Mouse (Mus musculus) megakaryocyte-erythroid progenitor cell, adult 5-6 weeks (primary cell): ENCODE measurements around the gene Apeh. TPM values are rescaled to one million over a fixed set of nuclear protein-coding genes. Genes with fewer than 3 reads are reported as not detected.

Experiments used
- ATAC-seq: replicated peaks from 2 replicates; pipeline ENCODE4 v1.8.0; 2016; ENCODE audit warnings: mild to moderate bottlenecking, inconsistent platforms; ENCODE audit not compliant: severe bottlenecking, poor library complexity, low FRiP score, low TSS enrichment
- total RNA-seq, 2 experiments: library from RNA; stranded (forward) in 1 of 2; stranded (reverse) in 1 of 2; fragments of 200-1000, 215-1000 nt in 1 of 2; fragments of >200 nt in 1 of 2; fragmentation: Nextera tagmentation in 1 of 2; gene quantifications; 2 replicates each; pipeline ENCODE4 v1.2.3; 2014 to 2017

Apeh gene
- total RNA-seq, 2 experiments from 2014 or later = 162 to 214 TPM

DNA sequence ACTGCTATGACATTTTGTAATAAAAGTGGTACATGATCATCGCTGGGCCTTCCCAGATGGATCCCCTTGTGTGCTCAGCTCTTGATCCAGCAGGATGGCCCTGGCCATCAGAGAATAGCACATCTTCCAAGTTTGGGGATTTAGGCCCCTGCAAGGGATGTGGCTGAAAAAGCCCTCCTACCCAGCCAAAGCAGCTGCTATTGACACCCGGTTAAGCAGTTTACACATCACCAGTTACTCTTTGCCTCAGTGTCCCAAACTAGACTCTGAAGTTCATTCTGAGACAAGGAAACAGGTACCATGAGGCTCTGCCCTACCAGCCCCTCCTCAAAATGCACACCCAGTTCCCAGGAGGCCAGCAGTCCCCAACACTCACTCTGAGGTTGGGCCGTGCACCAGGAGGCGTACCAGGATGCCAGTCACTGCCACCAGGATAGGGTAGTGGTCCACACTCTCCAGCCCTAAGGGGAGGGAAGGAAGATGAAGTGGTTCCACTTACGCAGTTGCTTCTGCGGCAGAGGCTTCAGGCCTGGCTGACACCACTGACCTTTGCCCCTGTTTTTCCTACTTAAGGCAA is 38.7 kb downstream of the Apeh start:
- ATAC-seq = no peak

DNA sequence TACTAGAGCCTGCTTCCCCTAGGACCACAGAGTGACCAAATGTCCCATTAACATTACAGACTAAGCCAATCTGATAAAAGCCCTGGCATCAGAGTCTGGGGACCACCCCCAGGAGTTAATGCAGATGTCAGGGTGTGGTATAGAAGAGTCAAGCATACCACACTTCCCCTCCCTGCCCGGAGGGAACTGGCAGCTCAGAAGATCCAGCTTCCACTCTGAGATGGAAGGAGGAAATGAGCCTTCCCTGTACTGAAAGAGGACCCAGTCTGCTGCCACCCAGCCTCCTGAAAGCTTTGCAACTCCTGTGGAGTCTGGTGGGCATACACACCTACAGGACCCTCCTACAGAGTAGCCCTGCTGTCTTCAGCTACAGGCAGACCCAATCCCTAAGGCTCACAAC is 39.3 kb downstream of the Apeh start:
- ATAC-seq = no peak

DNA sequence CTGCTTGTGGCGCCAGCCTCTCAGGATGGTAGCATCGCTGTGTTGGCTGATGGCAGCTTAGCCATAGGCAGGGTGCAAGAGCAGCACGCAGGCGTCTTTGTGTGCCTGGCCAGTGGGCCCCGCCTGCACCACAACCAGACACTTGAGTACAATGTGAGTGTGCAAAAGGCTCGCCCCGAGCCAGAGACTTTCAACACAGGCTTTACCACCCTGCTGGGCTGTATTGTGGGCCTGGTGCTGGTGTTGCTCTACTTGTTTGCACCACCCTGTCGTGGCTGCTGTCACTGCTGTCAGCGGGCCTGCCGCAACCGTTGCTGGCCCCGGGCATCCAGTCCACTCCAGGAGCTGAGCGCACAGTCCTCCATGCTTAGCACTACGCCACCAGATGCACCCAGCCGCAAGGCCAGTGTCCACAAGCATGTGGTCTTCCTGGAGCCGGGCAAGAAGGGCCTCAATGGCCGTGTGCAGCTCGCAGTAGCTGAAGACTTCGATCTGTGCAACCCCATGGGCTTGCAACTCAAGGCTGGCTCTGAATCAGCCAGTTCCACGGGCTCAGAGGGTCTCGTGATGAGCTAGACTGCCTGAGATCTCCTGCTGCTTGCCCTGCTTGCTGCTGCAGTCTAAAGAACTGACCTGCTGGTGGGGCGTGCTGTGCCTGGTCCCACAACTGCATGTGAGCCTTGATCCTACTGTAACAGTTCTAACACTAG is 39.9 kb downstream of the Apeh start:
- ATAC-seq = no peak

DNA sequence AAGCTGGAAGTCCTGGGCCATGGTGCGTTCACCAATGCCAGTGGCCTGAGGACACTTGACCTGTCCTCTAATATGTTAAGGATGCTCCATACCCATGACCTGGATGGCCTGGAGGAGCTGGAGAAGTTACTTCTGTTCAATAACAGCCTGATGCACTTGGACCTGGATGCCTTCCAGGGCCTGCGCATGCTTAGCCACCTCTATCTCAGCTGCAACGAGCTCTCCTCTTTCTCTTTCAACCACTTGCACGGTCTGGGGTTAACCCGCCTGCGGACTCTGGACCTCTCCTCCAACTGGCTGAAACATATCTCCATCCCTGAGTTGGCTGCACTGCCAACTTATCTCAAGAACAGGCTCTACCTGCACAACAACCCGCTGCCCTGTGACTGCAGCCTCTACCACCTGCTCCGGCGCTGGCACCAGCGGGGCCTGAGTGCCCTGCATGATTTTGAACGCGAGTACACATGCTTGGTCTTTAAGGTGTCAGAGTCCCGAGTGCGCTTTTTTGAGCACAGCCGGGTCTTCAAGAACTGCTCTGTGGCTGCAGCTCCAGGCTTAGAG is 40.7 kb downstream of the Apeh start:
- no peak for ATAC-seq

DNA sequence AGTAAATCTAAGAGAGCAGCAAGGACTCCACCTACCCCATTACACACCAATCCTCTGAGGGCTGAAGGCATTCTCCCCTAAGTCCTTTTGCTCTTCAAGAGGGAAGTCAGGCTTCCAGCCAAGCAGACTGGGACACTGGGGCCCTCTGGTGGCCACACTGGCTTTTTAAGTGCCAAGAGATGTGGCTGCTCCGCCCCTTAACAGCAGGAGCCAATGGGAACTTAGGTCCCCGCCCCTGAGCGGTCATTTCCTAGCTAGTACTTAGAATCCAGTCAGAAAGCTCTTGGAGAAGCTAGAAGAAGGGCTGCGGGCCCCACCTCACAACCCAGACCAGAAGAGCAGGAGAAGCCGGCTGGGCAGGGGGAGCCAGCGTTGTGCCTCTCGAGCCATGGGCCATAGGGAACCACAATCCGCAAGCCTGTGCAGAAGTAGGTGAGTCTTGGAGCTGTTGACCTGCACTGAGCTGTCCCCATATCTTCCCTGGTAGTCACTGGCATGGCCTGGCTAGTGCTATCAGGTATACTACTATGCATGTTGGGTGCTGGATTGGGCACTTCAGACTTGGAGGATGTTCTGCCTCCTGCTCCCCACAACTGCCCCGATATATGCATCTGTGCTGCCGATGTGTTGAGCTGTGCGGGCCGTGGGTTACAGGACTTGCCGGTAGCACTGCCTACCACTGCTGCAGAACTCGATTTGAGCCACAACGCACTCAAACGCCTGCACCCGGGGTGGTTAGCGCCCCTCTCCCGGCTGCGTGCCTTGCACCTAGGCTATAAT is 41.3 kb downstream of the Apeh start, which contains the start of gene Amigo3:
Amigo3 (plus strand) TSS at position 275 of the 780 bp plus-strand sequence.
- peak; percentile 69 for ATAC-seq

DNA sequence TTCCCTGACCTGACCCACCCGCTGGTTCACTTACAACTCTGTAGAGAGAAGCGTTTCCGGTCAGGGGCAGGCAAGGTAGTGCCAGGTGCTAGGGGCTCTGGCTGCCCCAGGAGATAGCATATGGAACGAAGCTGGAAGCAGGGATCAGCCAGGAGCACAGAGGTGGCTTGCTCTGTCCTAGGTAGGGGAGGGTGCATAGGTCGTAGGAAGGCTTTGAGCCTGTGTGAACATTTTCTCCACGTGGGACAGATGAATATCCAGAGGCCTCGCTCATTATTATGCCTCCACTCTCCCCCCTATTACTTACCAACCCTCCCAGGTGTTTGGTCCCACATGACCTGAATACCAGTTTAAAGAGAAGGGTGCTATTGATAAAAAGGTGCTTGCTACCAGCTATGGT is 42.0 kb downstream of the Apeh start:
- ATAC-seq = no peak

DNA sequence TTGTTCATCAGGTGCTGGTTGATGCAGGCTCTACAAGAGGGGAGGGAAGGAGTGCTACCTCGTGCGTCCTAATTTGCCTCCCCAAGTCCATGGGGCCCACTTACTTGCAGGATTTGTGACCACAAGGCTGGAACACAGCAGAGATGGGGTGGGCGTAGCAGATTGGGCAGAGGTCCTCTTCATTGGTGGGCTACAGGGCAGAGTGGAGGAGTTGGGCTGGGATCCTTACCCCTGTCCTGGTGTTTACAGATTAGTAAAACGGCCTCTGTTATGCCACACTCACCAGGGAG is 42.5 kb downstream of the Apeh start:
- no peak for ATAC-seq

DNA sequence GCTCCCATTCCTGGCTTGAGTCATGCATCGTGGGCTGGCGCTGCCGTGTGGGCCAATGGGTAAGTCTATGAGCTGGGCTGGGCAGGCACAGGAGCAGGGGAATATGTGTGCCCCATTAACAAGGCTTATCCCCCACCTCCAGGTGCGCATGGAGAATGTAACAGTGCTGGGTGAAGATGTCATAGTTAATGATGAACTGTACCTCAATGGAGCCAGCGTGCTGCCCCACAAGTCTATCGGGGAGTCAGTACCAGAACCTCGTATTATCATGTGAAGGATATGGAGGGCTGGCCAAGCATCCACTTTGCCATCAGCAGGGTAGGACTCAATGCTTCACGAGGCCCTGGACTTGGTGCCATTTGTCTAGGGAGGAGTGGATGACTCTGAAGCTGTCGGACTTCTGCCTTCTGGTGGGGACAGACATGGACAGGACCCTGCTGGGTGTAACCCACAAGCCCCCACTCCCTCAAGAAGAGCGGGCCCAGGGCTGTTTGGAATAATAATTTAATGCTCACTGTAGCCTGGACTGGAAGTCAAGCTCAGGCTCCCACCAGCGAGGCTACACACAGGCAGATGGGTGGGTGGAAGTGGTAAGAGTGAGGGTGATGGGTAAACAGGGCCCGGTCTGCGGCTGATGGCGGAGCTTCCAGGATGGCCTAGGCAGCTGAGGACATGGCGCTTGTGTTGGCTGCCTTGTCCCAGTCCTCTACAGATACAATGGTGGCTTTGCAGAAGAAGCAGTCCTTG is 43.0 kb downstream of the Apeh start:
- ATAC-seq = no peak

DNA sequence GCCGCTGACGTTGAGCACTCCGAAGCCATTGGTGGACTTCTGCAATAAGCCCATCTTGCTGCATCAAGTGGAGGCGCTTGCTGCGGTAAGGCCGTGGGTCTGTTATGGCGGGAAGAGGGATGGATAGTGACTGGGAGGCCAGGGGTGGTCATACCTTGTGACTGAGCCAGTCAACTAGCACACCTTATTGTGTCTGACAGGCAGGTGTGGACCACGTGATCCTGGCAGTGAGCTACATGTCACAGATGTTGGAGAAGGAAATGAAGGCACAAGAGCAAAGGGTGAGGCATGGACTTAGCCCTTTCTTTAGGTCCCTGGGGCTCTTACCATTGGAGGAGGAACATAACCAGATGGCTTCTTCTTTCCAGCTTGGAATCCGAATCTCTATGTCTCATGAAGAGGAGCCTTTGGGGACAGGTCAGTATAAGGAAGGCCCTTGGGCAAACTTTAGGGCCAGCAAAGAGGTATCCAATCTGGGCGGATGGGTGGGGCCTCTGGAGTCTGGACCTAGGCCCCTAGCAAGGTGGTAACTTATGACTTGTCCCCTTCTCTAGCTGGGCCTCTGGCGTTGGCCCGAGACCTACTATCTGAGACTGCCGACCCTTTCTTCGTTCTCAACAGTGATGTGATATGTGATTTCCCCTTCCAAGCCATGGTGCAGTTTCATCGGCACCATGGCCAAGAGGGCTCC is 44.7 kb downstream of the Apeh start:
- ATAC-seq = no peak

DNA sequence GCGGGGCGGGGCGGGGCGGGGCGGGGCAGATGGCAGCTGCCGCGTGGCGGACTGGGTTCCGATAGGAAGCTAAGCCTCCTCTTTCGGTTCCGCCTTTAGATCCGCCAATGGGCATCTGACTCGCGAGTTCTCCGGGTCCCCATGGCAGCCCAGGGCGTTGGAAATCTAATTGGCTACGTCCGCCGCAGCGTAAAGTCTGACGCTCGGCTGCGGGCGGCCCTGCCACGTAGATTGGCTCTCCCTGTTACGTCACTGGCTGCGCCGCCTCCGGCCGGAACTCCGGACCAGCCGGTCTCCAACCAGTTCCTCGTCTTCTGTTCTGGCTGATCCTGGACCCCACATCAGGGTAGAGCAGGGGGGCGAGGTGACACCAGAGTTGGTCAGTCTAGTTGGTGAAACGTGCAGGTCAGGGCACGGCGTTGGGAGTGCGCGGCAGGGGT is 45.4 kb downstream of the Apeh start, which contains the start of gene Gmppb:
Gmppb (plus strand) TSS at position 227 of the 440 bp plus-strand sequence.
- peak; percentile 79 for ATAC-seq

DNA sequence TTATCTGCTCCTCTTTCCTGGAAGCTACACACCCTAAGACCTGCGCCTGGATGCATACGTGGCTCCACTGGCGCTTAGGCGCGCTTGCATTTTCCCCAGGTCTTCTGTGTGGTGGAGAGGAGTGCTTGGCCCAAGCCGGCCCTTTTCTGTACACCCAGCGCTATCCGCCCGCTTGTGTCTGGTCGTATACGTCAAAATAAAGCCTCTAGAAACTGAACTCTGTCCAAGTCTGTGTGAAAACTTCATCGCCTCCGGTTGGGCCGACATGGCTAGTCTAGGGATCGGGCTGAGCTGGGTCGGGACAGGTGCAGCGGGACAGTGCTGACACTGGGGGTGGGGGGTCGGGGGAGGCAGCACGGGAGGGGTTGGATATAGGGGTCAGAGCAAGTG is 45.8 kb downstream of the Apeh start:
- ATAC-seq = no peak; the same call in 1 of the 2 replicates

DNA sequence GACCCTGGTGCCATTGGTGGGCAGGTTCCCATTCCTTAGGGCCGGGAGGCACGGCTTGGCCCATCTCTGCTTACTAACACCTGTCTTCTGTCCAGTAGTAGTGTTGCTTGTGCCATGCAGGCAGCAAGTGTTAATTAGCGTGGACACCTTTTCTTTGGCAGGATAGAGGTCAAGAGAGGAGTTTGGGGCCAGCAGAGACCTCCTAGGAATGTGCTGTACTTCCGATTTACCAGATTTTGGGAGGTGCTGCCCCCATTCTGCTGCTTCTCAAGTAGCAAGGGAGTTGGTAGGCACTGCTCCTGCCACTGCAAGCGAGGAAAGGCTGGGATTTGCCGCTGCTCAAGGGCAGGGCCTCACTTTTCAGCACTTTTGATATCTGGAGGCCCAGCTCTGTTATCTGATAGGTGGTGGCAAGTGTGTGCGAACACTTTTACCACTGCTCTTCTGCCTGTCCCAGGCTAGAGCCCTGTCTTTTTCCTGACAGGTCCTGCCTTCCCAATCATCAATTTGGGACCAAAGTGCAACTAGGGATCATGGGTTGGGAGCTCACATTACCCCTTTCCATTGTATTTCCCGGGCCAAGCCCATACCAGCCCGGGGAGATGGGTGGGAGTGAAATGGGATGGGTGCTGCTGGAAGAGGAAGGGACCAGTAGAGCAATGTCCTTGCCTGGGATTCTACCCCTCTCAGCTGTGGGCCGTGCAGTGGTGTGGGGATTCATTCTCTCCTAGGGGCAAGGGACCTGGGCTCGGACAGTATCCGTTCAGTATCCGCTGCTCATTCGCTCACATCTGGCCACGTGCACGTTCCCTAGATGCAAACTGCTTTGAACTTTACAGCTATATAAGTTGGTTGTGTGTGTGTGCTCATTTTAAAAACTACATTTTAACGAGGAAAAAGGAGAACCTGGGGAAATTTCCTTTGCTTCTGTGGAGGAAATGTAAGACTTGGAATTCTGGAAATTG is 46.5 kb downstream of the Apeh start:
- peak; percentile 28; the same call in 1 of the 2 replicates for ATAC-seq

DNA sequence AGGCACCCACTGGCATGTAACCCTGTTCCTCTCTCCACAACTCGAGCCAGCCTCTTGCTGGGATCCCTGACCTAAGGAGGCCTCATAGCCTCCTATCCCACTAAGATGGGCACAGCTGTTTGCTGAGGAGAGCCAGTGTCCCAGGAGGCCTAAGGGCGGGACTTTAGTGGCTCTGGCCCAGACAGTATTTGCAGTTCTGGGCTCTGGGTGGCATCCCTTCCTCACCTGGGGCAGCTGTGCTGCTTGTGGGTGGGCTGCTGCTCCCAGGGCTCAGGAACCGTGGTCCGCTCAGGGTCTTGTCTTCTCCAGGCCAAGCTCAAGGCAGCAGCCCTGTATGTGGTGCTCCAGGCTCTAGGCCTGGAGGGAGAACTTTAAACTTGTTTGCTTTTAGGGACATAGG is 47.8 kb downstream of the Apeh start:
- ATAC-seq = no peak

DNA sequence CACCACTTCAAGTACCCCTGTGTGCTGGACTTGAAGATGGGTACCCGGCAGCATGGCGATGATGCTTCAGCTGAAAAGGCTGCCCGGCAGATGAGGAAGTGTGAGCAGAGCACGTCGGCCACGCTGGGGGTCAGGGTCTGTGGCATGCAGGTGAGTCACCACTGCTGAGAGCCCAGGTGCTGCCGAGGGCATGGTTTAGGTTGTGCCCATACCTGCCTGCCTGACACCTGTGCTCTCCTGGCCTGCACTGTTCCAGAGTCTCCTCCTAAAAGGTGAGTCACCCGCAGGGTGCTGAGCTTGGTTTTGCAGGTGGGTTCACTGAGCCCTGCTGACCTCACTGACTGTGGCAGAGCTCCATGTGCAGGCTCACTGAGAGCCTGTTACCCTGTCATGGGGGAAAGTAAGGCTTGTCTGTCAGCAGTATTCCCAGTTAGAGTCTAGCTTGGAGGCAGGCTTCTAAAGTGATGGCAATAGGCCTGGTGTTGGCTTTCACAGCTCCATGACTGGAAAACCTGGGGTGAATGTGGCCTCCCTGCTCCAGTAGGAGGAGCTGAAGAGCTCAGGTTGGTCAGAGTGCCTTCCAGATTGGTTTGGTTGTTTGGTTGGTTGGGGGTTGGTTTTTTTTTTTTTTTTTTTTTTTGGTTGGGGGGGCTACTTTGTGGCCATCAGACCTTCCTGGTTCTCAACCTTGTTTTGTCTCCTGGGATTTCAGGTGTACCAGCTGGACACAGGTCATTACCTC is 49.5 kb downstream of the Apeh start:
- ATAC-seq = no peak
